Mouse (Mus musculus) heart, postnatal 0 days (tissue): ENCODE data around the gene 4430402I18Rik. TPM values are rescaled to one million over a fixed set of nuclear protein-coding genes. Genes with fewer than 3 reads are reported as not detected.

ENCODE experiments used
- ATAC-seq: fragments of 200-750 bp; cut with Nextera tagmentation; 2 replicates; pipeline ENCODE4 v1.8.0; 2017; ENCODE audit warnings: low read depth, moderate number of reproducible peaks, moderate library complexity; ENCODE audit not compliant: insufficient read depth
- DNase-seq: peaks from one replicate; pipeline ENCODE4 v3.0.0-alpha.2; 2016; ENCODE audit warnings: low spot score
- H3K27ac ChIP-seq: fragments of 300-500 bp; sonication (generic); 2 replicates; pipeline ENCODE4 v1.5.1; 2014; ENCODE audit warnings: low read depth, mild to moderate bottlenecking
- H3K27me3 ChIP-seq: fragments of 300-500 bp; sonication (generic); 2 replicates; pipeline ENCODE4 v1.6.1; 2014; ENCODE audit warnings: low read length, mixed read lengths; ENCODE audit not compliant: control insufficient read depth, insufficient read depth
- H3K36me3 ChIP-seq: fragments of 300-500 bp; sonication (generic); replicated peaks from 2 replicates; pipeline ENCODE4 v1.6.1; 2014; ENCODE audit warnings: low read length, mixed read lengths; ENCODE audit not compliant: control insufficient read depth, insufficient read depth
- H3K4me1 ChIP-seq: fragments of 300-500 bp; sonication (generic); 2 replicates; pipeline ENCODE4 v1.6.1; 2014; ENCODE audit warnings: antibody characterized with exemption; ENCODE audit not compliant: control insufficient read depth, insufficient read depth
- H3K4me2 ChIP-seq: fragments of 300-500 bp; sonication (generic); 2 replicates; pipeline ENCODE4 v1.6.1; 2014; ENCODE audit warnings: low read depth, mild to moderate bottlenecking, low read length, moderate library complexity
- H3K4me3 ChIP-seq: fragments of 300-500 bp; sonication (generic); 2 replicates; pipeline ENCODE4 v1.5.1; 2014; ENCODE audit warnings: low read depth, low read length
- H3K9ac ChIP-seq: fragments of 300-500 bp; sonication (generic); replicated peaks from 2 replicates; pipeline ENCODE4 v1.6.1; 2014; ENCODE audit warnings: low read depth, low read length, mixed read lengths
- H3K9me3 ChIP-seq: fragments of 300-500 bp; sonication (generic); replicated peaks from 2 replicates; pipeline ENCODE4 v1.6.1; 2016; ENCODE audit warnings: low read length; ENCODE audit not compliant: control insufficient read depth
- CTCF ChIP-seq: IDR thresholded peaks from 2 replicates; pipeline ENCODE4 v1.5.1; 2016; ENCODE audit warnings: antibody characterized with exemption, control low read depth, low read depth
- EP300 ChIP-seq: IDR thresholded peaks from 2 replicates; pipeline ENCODE4 v1.6.1; 2016; ENCODE audit warnings: antibody characterized with exemption, low read depth
- WGBS: fragments of 180-500 bp; shearing (Covaris S2); extraction: QIAGEN DNeasy Blood & Tissue Kit; methylation state at CpG from one replicate; pipeline ENCODE4 v1.1.7; 2014; 5-methylcytosine and 5-hydroxymethylcytosine counted together
- polyA plus RNA-seq: library from polyadenylated mRNA; unstranded; fragments of >200 nt; fragmentation: Nextera tagmentation; extraction: Ambion mirVana; gene quantifications from 2 replicates; pipeline ENCODE4 v1.2.1, GENCODE M21; 2015
- total RNA-seq: library from RNA; depleted of rRNA; stranded (reverse); fragments of >200 nt; gene quantifications from 2 replicates; pipeline ENCODE4 v1.2.3, GENCODE M21; 2014; ENCODE audit warnings: low replicate concordance; rRNA removed

4430402I18Rik gene
- total RNA-seq (3.1 and 24.2 TPM in 2 replicates), polyA plus RNA-seq (19.1 and 28.4 TPM in 2 replicates)

DNA sequence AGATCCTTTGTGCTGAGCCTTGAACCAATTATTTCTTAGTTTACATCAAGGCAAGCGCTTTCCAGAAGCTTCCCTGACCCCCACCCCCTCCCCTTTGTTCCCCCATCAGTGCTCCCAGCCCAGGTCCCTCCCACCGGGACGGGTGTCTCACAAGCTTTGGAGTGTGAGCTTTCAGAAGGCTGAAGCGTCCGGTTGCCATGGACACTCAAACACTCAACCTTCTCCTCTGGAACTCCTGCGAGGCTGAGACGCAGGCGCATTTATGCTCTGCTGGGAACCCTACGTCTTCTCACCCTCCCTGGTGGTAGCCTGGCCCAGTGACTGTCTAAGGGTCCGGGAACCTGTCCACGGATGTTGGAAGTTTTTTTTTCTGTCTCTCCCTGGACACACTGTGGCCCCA, at the start of gene 4430402I18Rik:
Gene 4430402I18Rik, minus strand, starts transcription at position 149 of the 400 bp plus-strand sequence.
- no peaks in the 10 kb centered on the region for H3K9me3 ChIP-seq
- 13% methylated on average over 11 of the region's 11 CpGs for WGBS
- no peak within 1 kb of the TSS for H3K9ac ChIP-seq
- no peak within 1 kb of the TSS for H3K4me3 ChIP-seq
- no peaks in the 10 kb centered on the region for H3K36me3 ChIP-seq
- no peaks in the 10 kb centered on the region for H3K27me3 ChIP-seq
- H3K4me1 ChIP-seq, result peaks cover 19% of the 10 kb centered on the region
- TF ChIP-seq EP300 (no peak), CTCF (no peak)
- H3K4me2 ChIP-seq, result no peak within 1 kb of the TSS
- no peak within 1 kb of the TSS for H3K27ac ChIP-seq
- no peak for ATAC-seq
- DNase-seq, result no peak

DNA sequence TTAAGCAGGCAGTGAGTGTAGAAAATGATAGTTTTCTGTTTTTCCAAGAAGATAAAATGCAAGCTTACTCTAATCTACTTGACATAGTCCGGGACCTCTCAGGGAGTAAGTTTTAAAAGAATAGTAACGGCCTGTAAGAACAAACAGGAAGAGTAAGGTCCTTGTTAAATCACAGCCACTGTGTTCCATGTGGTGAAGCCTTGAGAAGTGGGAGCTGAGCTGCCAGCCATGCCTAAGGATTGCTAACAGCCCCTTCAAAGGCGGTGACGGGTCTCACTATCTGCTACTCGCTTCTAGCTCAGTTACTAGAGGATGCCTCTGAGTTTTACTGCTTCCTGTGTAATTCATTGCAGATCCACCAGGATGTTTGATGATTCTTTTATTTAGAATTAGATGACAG, 49.2 kb upstream of the 4430402I18Rik start:
- Histone ChIP-seq H3K4me1 (no peaks in the 10 kb centered on the region), H3K27me3 (no peaks in the 10 kb centered on the region), H3K36me3 (peaks cover 78% of the 10 kb centered on the region), H3K9ac (no peak overlapping the region), H3K4me2 (no peak overlapping the region), H3K27ac (no peak overlapping the region; the same call in 1 of the 2 replicates), H3K9me3 (no peaks in the 10 kb centered on the region), H3K4me3 (no peak overlapping the region)
- TF ChIP-seq EP300, result no peak
- TF ChIP-seq CTCF, result no peak
- ATAC-seq (no peak), DNase-seq (no peak)
- 44% methylated on average over 5 of the region's 5 CpGs for WGBS

DNA sequence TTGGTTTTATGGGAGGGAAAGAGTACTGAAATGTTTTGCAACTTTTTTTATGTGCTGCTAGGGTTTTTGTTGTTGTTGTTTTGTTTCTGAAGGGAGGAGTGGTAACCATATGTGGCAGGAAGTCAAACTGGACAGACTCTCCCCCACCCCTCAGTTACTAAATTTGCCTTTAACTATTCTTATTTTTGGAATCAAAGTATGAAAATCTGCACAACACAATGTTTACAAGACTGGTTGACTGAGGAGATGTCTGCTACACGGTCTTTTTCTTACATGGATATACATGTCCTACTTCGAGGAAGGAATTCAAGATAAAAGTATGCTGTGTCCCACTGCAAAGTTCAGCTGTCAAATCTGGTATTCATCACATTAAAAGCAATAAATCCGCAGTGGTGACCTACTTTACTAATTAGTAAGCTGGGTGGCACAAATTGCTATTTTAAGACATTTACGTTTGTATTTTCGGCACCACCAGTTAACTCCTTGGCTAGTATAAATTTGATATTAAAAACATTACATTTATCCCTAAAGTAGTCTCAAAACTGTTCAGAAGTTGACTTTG, 48.7 kb upstream of the 4430402I18Rik start:
- no peak for TF ChIP-seq CTCF
- no peak for TF ChIP-seq EP300
- no peak for DNase-seq
- Histone ChIP-seq H3K36me3 (peaks cover 78% of the 10 kb centered on the region), H3K9ac (no peak overlapping the region), H3K27ac (no peak overlapping the region; the same call in 1 of the 2 replicates), H3K4me3 (no peak overlapping the region), H3K27me3 (no peaks in the 10 kb centered on the region), H3K4me1 (no peaks in the 10 kb centered on the region), H3K4me2 (no peak overlapping the region), H3K9me3 (no peaks in the 10 kb centered on the region)
- ATAC-seq, result no peak
- 50% methylated on average over 5 of the region's 5 CpGs for WGBS

DNA sequence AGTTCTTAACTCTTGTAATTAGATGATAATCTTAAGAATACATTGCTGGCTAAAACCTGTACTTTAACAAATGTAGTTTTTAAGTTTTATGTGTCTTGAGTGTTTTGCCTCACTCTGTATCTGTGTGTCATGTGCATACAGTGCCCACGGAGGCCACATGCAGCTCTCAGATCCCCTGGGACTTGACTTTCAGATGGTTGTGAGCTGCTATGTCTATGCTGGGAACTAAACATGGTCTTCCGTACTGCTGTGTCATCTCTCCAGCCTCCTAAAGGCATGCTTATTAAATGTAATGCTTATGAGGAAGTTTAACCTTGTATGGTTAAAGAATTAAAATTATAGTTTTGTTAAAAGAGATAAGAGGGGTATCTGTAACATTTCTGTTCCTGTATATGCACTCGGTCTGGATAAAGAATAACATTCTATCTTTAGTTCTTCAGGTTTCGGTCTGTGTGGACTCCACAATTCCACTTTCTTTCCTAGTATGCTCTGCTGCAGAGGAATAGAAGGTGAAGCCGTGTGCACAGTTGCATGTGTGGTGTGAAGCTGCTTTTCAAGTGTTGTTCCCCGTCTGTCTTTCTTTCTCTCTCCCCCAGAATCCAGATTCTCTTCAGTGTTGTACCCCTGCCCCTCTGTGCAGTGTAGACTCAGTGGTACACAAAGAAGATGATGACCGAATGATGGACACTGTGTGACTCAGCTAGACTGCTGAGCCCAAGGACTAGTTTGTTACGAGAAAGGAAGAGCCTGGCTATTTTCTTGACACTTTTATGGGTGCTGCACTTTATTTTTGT, 48.0 kb upstream of the 4430402I18Rik start:
- WGBS, result 68% methylated on average over 8 of the region's 8 CpGs
- Histone ChIP-seq H3K4me1 (no peaks in the 10 kb centered on the region), H3K9me3 (no peaks in the 10 kb centered on the region), H3K27me3 (no peaks in the 10 kb centered on the region), H3K9ac (no peak overlapping the region), H3K4me3 (no peak overlapping the region), H3K4me2 (no peak overlapping the region), H3K27ac (peak overlapping the region; percentile 48), H3K36me3 (peaks cover 75% of the 10 kb centered on the region)
- no peak for ATAC-seq
- DNase-seq, result no peak
- TF ChIP-seq EP300 (no peak), CTCF (no peak)

DNA sequence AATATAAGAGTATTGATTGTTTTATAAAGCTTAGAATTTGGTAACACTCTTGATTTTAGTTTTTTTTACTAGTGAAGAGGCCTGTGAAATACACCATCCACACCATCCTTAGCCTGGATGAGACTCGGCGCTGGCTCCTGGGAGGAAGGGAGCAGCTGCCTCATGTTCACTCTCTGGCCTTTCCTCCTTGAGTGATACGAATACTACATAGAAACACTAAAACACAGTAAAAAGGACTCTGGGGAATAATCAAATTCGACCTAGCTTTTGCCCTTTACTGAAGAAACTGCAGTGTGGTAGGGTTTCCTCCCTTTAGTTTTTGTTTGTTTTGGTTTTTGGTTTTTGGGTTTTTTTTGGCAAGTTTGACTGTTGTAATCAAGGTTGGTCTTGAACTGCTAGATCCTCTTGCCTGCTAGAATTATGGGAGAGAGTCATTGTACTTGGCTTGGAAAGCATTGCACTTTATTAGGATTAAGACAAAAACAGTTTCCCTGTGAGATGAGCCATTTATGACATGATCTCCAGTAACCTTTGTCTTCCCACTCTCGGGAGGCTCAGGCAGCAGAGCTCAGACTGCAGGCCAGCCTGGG, 47.0 kb upstream of the 4430402I18Rik start:
- no peak overlapping the region for H3K27ac ChIP-seq
- H3K36me3 ChIP-seq, result peaks cover 69% of the 10 kb centered on the region
- TF ChIP-seq EP300, result no peak
- no peak for TF ChIP-seq CTCF
- H3K27me3 ChIP-seq, result no peaks in the 10 kb centered on the region
- DNase-seq (no peak), ATAC-seq (no peak)
- H3K4me3 ChIP-seq, result no peak overlapping the region
- H3K9me3 ChIP-seq, result no peaks in the 10 kb centered on the region
- H3K9ac ChIP-seq, result no peak overlapping the region
- H3K4me1 ChIP-seq, result no peaks in the 10 kb centered on the region
- 78% methylated on average over 5 of the region's 5 CpGs for WGBS
- no peak overlapping the region for H3K4me2 ChIP-seq
